Mouse (Mus musculus) cerebellum, adult 18-20 months (tissue): ENCODE data around the gene Cdh13.

Experiments
- DNase-seq, 2 experiments: peaks; one replicate each; pipeline ENCODE4 v3.0.0; 2021

Cdh13 gene

DNA sequence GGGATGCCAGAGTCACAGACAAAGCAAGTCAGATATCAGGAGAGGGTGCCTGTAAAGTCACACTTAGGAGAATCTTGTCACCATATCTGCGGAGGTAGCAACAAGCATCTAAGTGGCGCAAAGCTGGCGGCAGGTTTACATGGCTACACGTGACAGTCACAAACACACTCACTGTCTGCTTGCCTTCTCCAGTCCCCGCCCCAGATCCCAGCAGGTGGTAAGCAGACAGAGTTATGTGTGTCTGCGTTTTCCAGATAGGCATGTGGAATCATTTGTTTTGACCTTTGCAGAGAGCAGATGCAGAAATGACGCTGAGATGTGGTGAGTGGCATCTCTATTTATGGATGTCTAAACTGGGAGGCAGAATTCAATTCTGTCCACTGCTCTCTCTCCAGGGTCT lies 826.1 kb downstream of the Cdh13 start:
- DNase-seq, result no peak

DNA sequence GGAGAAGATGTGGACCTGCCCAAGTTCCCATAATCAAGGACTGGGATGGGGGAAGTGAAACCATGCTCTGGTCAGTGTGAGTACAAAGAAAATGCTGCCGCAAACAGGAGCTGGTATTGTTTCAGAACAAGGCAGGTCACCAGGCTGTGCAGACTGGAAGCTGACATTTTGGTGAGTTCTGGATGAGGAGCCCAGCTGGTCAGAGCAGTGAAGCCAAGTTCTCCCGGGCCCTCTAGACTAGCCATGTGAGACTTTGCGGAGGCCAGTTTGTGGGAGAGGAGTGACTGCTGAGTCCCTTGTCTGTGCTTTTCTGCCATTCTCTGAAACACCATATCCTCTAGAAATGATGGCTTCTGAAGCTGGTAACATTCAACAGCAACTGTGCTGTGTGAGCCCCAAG lies 829.3 kb downstream of the Cdh13 start:
- peak; percentile 10 to 12 for DNase-seq

DNA sequence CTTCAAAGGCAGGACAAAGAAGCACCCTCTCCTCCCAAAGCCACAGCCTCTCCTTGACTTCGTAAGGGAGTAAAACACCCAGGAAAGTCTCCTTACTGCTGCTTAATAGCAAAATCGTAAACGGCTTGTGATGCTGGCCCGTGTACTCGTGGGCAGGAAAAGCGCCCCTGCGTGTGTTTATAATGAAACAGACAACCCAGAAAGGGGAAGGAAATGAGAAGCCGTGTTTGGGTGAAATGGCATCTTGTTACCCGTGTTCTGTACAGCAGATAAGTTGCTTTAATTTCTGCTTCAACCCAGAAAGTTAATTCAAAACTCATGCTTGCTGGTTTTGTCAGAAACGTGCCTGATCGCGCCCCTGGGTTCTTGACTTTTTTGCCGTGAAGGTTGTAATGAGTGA lies 837.7 kb downstream of the Cdh13 start:
- no peak for DNase-seq

DNA sequence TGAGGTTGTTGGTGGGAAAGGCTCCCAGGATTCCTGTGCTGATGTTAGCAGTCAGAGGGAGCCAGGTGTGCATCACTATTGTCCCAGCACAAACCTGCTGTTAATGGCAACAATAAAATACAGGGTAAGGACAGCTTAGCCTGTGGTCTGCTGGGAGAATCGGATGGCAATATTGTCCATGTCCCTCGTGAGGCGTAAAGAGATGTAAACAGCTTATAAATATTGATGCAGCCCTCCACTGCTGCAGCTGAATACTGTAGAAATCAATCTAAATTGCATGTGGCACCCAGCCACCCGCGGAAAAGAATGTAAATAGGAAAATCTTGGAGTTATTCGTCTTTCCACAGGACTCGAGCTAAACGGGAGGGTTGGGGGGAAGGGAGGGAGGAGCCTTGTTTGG lies 844.3 kb downstream of the Cdh13 start:
- DNase-seq, result no peak

DNA sequence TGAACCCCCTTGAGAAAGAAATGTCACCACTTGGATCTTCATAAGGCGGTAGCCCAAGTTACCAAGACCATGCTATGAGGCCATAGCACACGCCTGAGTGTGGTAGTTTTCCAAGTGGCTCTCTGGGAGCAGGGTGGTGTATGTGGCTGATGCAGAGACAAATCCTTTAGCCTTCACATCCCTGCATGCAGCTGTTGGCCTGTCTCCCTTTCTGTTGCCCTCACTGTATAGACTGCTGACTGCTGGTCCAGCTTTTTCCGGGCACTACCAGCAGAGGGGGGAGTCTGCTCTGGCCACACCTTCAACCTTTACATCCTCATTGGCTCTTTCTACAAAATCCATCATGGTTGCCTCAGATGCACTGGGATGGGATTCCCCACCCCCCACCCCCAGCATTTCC lies 844.7 kb downstream of the Cdh13 start:
- DNase-seq, result no peak

DNA sequence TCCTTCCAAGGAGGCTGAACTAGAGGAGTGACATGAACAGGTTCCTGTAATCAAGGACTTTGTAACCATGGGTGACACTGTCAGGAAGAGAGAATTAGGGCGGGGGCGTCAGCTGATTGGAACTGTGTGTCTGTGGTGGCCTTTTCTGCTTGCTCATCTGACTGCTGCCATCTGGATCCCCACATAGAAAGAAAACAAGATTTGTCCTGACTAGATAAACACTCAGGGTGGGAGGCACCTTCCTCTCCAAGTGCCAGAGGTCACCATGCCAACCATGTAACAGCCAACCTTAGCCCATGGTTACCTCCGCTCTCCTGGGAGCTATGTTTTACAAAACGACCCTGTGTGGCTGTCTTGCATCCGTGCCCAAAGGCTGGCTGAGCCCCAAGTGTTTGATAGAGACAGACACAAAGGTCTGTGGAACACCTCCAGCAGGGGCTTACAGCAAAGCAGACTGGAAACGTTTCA lies 873.0 kb downstream of the Cdh13 start:
- no peak for DNase-seq

DNA sequence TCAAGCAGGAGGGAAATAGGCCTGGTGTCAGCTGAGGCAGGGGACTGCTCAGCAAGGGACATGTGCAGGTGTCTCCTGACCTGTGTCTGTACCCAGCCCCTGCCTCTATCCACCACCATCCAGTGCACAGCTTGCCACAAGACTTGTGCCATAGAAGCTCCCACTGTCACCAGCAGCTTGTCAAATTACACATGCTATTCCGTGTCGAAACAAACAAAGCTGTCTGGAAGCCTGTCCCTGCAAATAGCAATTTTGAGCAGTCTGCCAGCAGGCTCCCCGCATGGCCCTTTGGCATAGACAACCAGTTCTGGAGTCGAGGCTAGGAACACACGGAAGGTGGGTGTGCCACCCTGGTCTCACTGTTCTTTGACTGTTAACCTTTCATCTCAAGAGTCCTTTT lies 875.1 kb downstream of the Cdh13 start:
- DNase-seq, result peak; percentile 45 to 63

DNA sequence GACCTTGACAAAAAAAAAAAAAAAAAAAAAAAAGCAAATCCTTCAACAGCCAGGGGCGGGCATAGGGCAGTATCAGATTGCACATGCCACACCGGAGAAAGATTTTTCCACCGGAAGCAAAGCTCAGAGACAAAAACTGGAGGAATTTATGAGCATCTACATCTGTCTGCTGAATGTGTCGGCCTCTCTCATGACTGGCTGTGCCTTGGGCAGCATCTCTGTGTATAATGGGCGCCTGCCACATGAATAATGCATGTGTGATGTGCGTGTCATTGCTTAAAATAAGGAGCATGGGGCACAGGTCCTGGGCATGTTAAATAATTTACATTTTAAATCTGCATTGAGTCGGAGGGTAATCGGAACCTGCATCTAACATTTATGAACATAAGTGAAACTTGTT lies 876.3 kb downstream of the Cdh13 start:
- no peak for DNase-seq

DNA sequence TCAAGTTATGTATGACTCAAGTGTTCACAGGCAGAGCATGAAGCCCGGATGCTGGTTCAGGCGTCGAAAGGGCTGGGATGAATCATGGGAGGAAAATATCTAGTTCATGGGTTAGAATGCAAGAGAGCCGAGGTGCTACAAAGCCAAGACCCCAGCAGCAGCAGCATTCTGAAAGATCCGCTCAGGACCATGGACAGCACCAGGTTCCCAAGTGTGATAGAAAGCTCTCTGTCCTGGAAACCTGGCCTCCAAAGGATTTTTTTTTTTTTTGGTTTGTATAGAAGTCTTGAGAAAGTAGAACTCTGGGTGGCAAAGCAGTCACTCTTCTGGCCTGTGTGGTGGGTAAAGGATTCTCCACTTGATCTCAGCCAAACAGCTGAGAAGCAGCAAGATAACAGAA lies 880.5 kb downstream of the Cdh13 start:
- DNase-seq, result no peak

DNA sequence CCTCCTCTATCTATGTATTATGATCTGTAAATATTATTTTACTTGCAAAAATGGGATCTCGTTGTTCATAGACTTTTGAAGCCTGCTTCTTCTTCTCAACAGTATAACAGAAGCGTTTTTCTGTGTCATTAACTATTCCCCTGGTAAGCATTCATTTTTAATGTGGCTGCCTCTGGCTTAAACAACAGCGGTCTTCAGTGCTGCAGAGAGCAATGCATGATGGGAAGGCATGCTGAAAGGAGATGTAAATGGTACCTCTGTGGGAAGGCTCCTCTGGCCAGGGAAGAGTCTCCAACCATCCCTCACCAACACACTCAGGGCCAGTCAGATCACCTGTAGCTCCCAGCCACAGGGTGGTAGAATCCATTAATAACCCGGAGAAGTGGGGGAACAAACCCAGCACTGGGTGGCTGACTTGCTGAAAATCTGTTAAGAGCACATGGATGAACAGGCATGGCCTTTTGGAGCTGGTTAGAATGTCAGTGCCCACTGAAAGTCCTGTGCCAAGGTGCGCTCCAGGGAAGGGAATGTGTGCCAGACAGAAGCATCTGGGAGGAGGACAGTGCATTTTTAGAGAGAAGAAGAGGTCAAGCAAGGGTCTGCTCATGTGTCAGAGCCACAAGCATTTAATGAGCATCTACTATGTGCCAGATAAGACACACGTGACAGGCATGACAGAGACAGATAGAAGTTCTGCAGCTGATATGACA lies 893.8 kb downstream of the Cdh13 start:
- DNase-seq, result no peak

DNA sequence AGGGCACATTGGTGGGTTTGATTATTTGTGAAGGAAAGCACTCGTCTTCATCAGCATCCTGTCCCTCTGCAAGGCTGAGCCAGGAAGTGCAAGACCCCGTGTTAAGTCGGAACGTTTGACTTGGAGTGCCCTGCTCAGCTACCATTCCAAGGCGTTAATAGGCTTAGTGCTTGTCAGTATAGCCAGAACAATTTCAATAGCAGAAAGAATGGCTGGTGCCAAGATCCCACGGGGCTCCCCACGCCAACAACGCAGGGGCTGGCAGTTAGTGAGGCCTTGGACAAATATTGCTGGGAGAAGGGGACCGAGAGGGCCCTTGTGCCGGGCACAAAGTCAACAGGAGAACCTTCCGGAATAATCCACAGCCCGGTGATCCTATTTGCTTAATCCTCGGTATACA lies 897.1 kb downstream of the Cdh13 start:
- no peak for DNase-seq

DNA sequence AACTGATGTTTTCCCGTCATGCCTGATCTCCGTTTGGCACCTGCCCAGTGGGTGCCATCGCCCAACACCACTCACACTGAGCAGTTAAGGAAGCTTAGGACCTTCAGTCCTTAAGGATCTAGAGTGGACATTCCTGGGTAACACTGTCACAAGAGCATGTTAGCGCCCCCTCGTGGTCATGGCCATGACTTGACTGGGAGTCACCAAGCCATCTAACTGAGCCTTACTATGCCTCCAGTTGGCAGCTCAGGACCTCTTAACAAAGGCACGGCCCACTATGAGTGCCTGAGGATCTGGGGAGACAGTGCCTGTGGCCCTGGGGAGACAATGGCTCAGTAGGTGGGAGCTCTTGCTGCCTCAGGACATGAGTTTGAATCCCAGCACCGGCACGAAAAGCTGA lies 912.2 kb downstream of the Cdh13 start:
- peak; percentile 38 to 50 for DNase-seq

DNA sequence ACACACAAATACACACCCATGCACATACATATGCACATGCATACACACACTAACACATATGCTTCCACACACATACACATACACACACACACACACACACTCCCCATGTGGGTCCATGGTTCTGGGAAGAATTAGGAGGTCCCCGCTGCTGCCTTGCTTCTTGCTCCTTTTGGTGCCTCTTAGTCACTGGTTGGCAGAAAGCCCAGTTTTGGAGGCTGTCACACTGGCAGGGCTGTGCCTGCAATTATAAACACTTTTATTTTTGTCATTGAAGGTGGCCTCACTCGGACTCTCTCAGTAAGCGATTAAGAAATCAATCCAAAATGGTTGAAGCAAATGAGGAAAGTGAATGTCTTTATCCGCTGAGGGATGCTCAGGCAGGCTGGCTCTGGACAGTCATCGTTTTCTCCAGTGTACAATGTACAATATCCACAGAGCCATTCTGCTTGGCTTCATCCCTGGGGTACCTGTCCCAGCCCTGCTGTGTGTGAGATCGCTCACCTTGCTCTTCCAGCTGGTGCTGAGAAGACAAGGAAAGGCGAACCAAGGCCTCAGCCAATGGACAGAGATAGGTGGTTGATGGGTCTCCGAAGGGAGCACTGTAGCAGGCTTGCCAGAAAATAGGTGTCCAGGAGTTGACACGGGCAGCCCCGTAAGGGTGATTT lies 913.1 kb downstream of the Cdh13 start:
- peak; percentile 64 to 67 for DNase-seq

DNA sequence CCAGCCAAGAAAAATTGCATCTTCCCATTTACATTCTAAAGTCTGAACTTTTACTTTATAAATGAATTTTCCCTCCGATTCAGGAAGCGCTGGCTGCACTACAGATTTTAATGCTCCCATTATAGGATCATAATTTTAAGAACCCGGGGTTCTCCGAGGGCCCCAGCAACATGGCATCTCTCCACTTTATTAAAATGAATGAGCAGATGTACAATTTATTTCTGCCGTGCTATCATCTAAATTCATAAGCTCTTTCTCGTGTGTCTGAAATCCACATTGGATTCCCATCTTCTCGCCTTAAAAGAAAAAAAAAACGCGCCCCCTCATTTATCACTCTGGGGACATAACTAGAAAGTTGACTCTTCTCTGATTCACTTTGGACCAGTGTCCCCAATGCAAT lies 925.0 kb downstream of the Cdh13 start:
- no peak for DNase-seq

DNA sequence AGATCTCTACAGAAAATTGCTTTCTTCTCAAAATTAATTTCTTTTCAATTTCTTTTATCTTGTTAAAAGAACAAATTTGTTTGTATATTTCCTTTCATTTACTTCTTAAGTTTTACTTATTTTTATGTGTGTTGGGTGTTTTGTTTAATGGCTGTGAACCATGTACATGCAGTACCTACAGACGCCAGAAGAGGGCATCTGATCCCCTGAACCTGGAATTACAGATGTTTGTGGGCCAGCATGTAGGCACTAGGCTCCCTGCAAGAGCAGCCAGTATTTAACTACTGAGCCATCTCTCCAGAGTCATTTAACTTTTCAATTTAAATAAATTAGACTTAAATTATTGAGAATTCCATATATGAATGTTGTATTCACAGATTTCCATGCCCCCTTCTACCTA lies 941.0 kb downstream of the Cdh13 start:
- peak; percentile 18 to 56 for DNase-seq

DNA sequence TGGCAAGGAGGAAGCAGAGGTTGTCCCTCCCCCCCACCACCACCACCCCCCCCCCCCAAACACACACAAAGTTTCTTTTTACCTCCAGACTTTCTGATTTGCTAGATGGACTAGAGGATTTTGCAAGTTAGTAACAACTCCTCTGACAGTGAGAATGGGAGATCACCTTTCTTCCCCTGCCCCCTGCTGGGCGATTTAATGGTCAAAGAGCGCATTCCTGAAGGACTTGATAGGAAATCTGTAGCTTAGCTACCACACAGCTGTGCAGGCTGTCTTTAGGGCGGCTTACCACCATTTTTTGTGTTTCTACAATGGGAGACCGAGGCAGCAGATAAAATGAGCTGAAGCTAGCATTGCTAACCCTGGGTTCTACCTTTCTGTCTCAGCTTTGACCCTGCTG lies 961.6 kb downstream of the Cdh13 start:
- DNase-seq, result no peak

DNA sequence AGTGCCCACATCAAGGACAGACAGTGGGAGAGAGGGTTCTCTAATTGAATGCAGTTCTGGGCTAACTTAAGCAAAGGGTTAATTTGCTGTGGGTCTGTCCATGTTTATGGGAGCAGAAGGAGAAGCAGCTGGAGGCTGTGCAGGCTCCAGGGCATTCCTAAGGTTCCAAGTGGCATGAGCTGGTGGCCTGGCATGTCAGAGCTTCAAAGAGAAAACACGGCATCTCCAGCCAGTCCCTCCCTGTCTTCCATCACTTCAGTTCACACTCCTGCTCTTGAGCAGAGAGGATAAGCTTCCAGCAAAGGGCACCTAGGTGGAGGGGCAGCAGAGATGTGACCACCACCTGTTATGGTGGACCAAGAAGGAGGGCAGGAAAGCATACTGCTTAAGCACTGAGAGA lies 962.1 kb downstream of the Cdh13 start:
- DNase-seq, result peak; percentile 16 to 21

DNA sequence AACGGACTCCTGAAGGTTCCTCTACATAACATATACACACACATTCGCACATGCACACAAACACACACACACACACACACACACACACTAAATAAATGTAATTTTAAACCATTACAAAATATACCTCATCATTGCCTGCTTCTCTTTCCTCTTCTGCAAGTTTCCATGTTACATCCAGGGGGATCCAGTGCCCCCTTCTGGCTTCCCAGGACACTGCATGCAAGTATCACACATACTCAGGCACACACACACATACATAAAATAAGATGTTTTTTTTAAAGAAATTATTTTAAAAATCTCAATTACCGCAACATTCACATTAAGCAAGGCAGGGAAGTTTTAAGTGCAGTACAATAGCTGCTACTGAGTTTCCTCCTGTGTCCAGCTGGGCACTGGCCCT lies 970.8 kb downstream of the Cdh13 start:
- DNase-seq, result no peak

DNA sequence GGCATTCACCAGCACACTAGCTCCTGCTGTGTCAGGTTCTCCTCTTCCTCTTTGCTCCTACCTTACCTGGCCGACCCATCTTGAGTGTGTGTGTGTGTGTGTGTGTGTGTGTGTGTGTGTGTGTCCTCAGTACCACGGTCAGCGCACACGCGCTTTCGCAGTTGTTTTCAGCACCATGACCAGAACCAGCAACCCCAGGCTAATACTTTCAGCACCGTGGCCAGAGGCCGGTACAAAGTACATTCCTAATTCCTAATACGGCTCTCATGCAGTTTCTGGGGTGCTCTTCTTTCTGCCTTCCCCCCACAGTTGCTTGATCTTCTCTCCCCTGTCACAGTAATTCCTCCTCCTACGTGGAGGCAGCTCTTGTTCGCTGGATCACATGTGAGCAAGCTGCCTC lies 975.1 kb downstream of the Cdh13 start:
- no peak for DNase-seq

DNA sequence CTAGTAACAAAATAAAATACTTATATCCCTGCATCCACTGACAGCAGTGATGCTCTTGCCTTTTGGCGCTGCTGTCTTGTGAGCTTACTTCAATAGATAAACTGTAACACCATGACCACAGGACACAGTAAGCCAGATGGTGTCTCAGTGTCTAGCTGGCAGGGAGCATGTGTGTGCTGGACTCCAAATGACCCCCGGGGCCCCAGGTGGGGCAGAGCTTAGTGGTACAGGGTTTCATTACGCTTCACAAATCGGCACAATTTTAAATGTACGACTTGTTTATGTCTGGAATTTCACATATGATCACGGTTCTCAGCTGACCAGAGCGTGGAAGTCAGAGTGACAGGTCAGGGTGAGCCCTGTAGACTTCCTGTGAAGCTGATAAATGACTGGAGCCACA lies 980.2 kb downstream of the Cdh13 start:
- peak; percentile 47 to 49 for DNase-seq

DNA sequence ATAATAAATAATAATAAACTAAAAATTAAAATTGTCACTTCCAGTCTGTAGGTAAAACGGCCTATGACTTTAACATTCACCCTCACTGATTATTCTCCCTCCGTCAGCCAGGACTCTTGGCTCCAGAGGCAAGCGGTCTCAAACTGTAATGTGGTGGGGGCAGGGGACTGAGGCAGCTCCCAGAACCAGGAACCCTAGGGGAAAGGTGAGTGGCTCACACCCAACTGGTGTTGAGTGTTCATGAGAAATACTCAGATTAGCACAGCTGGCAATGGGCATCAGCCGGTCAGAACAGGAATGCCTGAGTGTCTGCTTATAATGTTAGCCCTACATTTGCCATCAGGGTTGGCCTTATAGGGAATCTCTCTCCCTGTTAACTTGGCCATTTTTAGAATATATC lies 982.8 kb downstream of the Cdh13 start:
- DNase-seq, result no peak

DNA sequence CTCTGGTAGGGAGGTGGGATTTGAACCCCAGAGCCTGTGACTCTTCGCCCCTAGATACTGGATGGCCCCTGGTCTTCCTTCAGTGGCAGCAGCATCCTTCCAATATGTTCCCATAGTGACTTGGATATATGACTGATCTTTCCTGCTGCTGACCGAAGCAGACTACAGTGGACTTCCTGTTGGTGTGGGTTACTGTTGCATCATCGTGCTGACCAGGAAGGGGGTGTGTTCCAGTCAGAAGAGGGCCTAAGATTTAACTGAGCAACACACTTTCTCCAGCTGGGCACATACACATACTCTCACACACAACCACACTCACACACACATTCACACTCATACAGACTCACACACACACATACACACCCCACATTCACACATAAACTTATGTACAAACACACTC lies 986.0 kb downstream of the Cdh13 start:
- no peak for DNase-seq

DNA sequence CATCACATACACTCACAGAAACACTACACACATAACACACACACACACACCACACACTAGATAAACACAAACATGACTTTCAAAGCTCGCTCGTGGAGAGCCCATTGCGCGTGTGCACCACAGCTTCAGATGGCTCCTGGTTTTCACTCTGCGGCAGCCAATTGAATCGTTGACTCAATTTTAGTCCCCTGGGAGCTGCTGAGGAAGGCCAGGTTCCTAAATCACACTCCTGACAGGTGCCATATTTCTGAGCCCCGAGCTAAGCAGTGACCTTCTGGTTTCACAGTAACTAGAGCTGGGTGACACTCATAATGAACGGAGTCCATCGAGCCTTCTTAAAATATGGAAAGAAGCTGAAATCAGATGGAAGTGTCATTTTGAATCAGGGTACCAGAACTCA lies 986.8 kb downstream of the Cdh13 start:
- DNase-seq, result no peak

DNA sequence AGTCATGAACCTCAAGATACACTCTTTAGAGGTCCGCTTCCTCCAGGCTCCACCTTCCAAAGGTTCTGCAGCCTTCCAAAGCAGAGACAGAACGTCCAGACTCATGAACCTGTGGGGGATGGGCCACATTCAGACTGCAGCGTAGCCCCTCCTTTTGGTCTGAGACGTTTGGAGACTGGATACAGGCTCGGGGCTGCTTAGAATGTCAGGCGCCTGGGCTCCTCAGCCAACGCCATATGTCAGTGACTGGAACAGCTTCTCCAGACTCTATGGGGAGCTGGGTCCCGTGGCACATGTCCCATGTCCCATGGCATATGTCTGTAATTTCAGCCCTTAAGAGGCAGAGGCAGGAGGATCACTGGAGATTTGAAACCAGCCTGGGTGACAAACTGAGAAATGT lies 989.4 kb downstream of the Cdh13 start:
- peak; percentile 33 to 46 for DNase-seq

DNA sequence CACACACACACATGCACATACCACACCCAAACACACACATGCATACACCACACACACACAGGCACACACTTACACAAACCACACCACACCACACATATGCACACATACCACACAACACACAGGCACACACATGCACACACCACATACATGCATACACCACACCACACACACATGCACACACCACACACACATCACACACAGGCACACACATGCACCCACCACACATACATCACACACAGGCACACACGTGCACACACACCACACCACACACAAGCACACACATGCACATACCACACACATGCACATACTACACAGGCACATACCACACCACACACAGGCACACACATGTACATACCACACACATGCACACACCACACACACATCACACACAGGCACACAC lies 991.9 kb downstream of the Cdh13 start:
- no peak for DNase-seq
